Mouse (Mus musculus) heart, adult 2 months (tissue): ENCODE data around the gene Kctd19.

Experiments
- CTCF ChIP-seq: fragments of 200-600 bp; IDR thresholded peaks from 2 replicates; pipeline ENCODE4 v1.8.1; 2022; ENCODE audit warnings: antibody characterized with exemption, mild to moderate bottlenecking, moderate library complexity
- POLR2A ChIP-seq: fragments of 200-500 bp; IDR thresholded peaks from 2 replicates; pipeline ENCODE4 v1.6.1; 2011; ENCODE audit warnings: mild to moderate bottlenecking, low read depth, low read length, control low read depth; ENCODE audit not compliant: insufficient read depth

DNA sequence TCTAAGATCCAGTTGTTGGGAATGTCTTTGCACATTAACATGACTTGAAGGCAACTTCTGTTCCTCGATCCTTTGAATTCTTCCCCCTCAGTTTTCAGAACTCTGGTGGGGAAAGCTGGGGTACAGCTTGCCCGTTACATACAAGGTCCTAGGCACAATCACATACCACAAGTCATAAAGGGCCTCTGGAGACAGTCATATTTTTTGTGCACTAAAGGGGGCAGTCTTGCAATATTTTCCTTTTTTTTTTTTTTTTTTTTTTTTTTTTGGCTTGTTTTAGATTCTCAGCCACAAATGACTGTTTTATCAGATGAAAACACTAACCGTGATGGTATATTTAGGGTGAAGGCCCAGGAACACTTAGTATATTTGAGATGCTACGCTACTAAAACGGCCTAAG, 40.0 kb upstream of the Kctd19 start:
- TF ChIP-seq POLR2A (no peak), CTCF (peak; percentile 60)
